Mouse (Mus musculus) lung, embryonic 15.5 days (tissue): Measurements from ENCODE around the gene Map3k7. TPM values are rescaled to one million over a fixed set of nuclear protein-coding genes. Genes with fewer than 3 reads are reported as not detected.
"Not testable (repeated sequence)": the region's sequence is repeated elsewhere in the genome, so short reads cannot be mapped to it uniquely, and the experiment has no call there.

Source experiments
- ATAC-seq: fragments of 200-750 bp; cut with Nextera tagmentation; 2 replicates; pipeline ENCODE4 v1.8.0; 2017; ENCODE audit warnings: moderate number of reproducible peaks, borderline replicate concordance; ENCODE audit not compliant: low FRiP score, low TSS enrichment; ENCODE audit errors: extremely low read depth
- H3K27ac ChIP-seq: fragments of 300-500 bp; sonication (generic); 2 replicates; pipeline ENCODE4 v1.5.1; 2015; ENCODE audit warnings: moderate library complexity, mild to moderate bottlenecking, inconsistent platforms
- H3K27me3 ChIP-seq: fragments of 300-500 bp; sonication (generic); 2 replicates; pipeline ENCODE4 v1.6.1; 2015; ENCODE audit warnings: inconsistent platforms
- H3K36me3 ChIP-seq: fragments of 300-500 bp; sonication (generic); 2 replicates; pipeline ENCODE4 v1.6.1; 2015; ENCODE audit warnings: inconsistent platforms
- H3K4me1 ChIP-seq: fragments of 300-500 bp; sonication (generic); 2 replicates; pipeline ENCODE4 v1.6.1; 2015; ENCODE audit warnings: inconsistent platforms
- H3K4me2 ChIP-seq: fragments of 300-500 bp; sonication (generic); 2 replicates; pipeline ENCODE4 v1.6.1; 2015; ENCODE audit warnings: inconsistent platforms, mild to moderate bottlenecking, moderate library complexity
- H3K4me3 ChIP-seq: fragments of 300-500 bp; sonication (generic); 2 replicates; pipeline ENCODE4 v1.5.1; 2015; ENCODE audit warnings: mild to moderate bottlenecking, inconsistent platforms
- H3K9ac ChIP-seq: fragments of 300-500 bp; sonication (generic); 2 replicates; pipeline ENCODE4 v1.6.1; 2015; ENCODE audit warnings: inconsistent platforms
- H3K9me3 ChIP-seq: fragments of 300-500 bp; sonication (generic); 2 replicates; pipeline ENCODE4 v1.6.1; 2016; ENCODE audit warnings: inconsistent platforms
- WGBS: fragments of 180-500 bp; shearing (Covaris S2); methylation state at CpG from one replicate; pipeline ENCODE4 v1.1.7; 2015; 5-methylcytosine and 5-hydroxymethylcytosine counted together
- polyA plus RNA-seq: library from polyadenylated mRNA; unstranded; fragments of >200 nt; fragmentation: Nextera tagmentation; extraction: Ambion mirVana; gene quantifications from 2 replicates; pipeline ENCODE4 v1.2.1, GENCODE M21; 2015

Gene Map3k7
- polyA plus RNA-seq, 1 experiment from 2014 or later, result 34.6 TPM

GRCm38 (mm10) chr4:32004773-32005591 lies 41.1 kb downstream of the Map3k7 start:
- no peak overlapping the region for H3K27ac ChIP-seq
- ATAC-seq, result no peak
- no peak overlapping the region for H3K9ac ChIP-seq
- H3K9me3 ChIP-seq, result no peaks in the 10 kb centered on the region
- no peak overlapping the region for H3K4me3 ChIP-seq
- 89% methylated on average over 6 of the region's 6 CpGs for WGBS
- peaks cover 25% of the 10 kb centered on the region; the same call in 1 of the 2 replicates for H3K36me3 ChIP-seq
- no peak overlapping the region for H3K4me2 ChIP-seq
- no peaks in the 10 kb centered on the region for H3K4me1 ChIP-seq
- H3K27me3 ChIP-seq, result no peaks in the 10 kb centered on the region

DNA sequence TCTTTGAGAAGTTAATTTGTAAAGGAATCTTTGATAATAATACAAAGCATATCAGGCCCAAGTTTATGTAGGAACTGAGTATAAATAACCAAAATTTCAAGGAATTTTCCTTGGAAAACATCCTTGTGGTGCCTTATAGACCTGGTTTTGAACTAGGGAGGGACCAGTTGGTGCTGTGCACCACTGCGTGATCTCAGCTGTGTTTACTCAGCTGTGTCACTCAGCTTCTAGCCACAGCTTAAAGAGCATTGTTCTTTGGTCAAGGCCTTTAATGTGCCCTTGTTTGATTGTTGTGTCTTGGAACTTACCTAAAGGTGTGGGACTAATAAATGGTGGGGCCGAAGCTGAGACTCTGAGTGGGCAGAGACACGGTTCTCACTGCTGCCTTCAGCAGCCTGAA lies 43.3 kb downstream of the Map3k7 start:
- H3K9ac ChIP-seq, result no peak overlapping the region
- H3K4me3 ChIP-seq, result no peak overlapping the region
- no peak overlapping the region for H3K27ac ChIP-seq
- H3K27me3 ChIP-seq, result no peaks in the 10 kb centered on the region
- no peaks in the 10 kb centered on the region for H3K4me1 ChIP-seq
- no peaks in the 10 kb centered on the region for H3K9me3 ChIP-seq
- no peak for ATAC-seq
- WGBS, result 37% methylated on average over 3 of the region's 3 CpGs
- no peak overlapping the region for H3K4me2 ChIP-seq
- peaks cover 32% of the 10 kb centered on the region for H3K36me3 ChIP-seq

- Histone ChIP-seq H3K9ac (no peak overlapping the region), H3K4me2 (no peak overlapping the region), H3K9me3 (no peaks in the 10 kb centered on the region), H3K4me1 (no peaks in the 10 kb centered on the region), H3K4me3 (no peak overlapping the region), H3K36me3 (peaks cover 39% of the 10 kb centered on the region), H3K27ac (no peak overlapping the region), H3K27me3 (no peaks in the 10 kb centered on the region)
- 83% methylated on average over 4 of the region's 4 CpGs for WGBS
- ATAC-seq, result no peak
Measured at GRCm38 (mm10) chr4:32008095-32008494, 44.2 kb downstream of the Map3k7 start.

GRCm38 (mm10) chr4:32010808-32011207 lies 46.9 kb downstream of the Map3k7 start:
- WGBS, result 82% methylated on average over 5 of the region's 5 CpGs
- ATAC-seq, result no peak
- H3K27ac ChIP-seq, result no peak overlapping the region
- H3K36me3 ChIP-seq, result peaks cover 56% of the 10 kb centered on the region
- H3K4me1 ChIP-seq, result no peaks in the 10 kb centered on the region
- no peak overlapping the region for H3K4me3 ChIP-seq
- no peak overlapping the region for H3K9ac ChIP-seq
- H3K27me3 ChIP-seq, result no peaks in the 10 kb centered on the region
- no peaks in the 10 kb centered on the region for H3K9me3 ChIP-seq
- no peak overlapping the region for H3K4me2 ChIP-seq

GRCm38 (mm10) chr4:32011218-32011973 lies 47.5 kb downstream of the Map3k7 start:
- H3K36me3 ChIP-seq, result peaks cover 60% of the 10 kb centered on the region

GRCm38 (mm10) chr4:32021131-32021530 lies 57.2 kb downstream of the Map3k7 start:
- Histone ChIP-seq H3K4me1 (no peaks in the 10 kb centered on the region), H3K36me3 (peaks cover 52% of the 10 kb centered on the region), H3K27ac (no peak overlapping the region), H3K27me3 (no peaks in the 10 kb centered on the region), H3K4me3 (no peak overlapping the region), H3K9ac (no peak overlapping the region), H3K4me2 (no peak overlapping the region), H3K9me3 (no peaks in the 10 kb centered on the region)
- ATAC-seq, result no peak
- WGBS, result 82% methylated on average over 3 of the region's 3 CpGs

More at GRCm38 (mm10) chr4:32011218-32011973, 47.5 kb downstream of the Map3k7 start:
- Histone ChIP-seq H3K4me3 (no peak overlapping the region), H3K27me3 (no peaks in the 10 kb centered on the region), H3K27ac (no peak overlapping the region), H3K9me3 (no peaks in the 10 kb centered on the region), H3K4me2 (no peak overlapping the region), H3K9ac (no peak overlapping the region), H3K4me1 (no peaks in the 10 kb centered on the region)
- ATAC-seq, result no peak
- WGBS, result 80% methylated on average over 6 of the region's 6 CpGs

GRCm38 (mm10) chr4:32022321-32022720 lies 58.4 kb downstream of the Map3k7 start:
- 94% methylated on average over 6 of the region's 6 CpGs for WGBS
- Histone ChIP-seq H3K4me2 (no peak overlapping the region), H3K4me3 (no peak overlapping the region), H3K9me3 (no peaks in the 10 kb centered on the region), H3K9ac (no peak overlapping the region), H3K4me1 (no peaks in the 10 kb centered on the region), H3K27ac (no peak overlapping the region), H3K36me3 (peaks cover 42% of the 10 kb centered on the region), H3K27me3 (no peaks in the 10 kb centered on the region)
- ATAC-seq, result no peak

- not testable (repeated sequence) for H3K27ac ChIP-seq, ATAC-seq
- WGBS, result 73% methylated on average over 2 of the region's 2 CpGs
Measured at GRCm38 (mm10) chr4:32024170-32024569, 60.3 kb downstream of the Map3k7 start.

GRCm38 (mm10) chr4:32025105-32025504 lies 61.2 kb downstream of the Map3k7 start:
- Histone ChIP-seq H3K4me1 (no peaks in the 10 kb centered on the region), H3K9ac (no peak overlapping the region), H3K27ac (no peak overlapping the region), H3K27me3 (no peaks in the 10 kb centered on the region), H3K4me2 (no peak overlapping the region), H3K36me3 (peaks cover 22% of the 10 kb centered on the region), H3K9me3 (no peaks in the 10 kb centered on the region), H3K4me3 (no peak overlapping the region)
- 63% methylated on average over 2 of the region's 2 CpGs for WGBS
- no peak for ATAC-seq

More at GRCm38 (mm10) chr4:32024170-32024569, 60.3 kb downstream of the Map3k7 start:
- H3K4me1 ChIP-seq, H3K9ac ChIP-seq, H3K27me3 ChIP-seq, H3K4me3 ChIP-seq, H3K4me2 ChIP-seq, H3K9me3 ChIP-seq: not testable (repeated sequence)
- H3K36me3 ChIP-seq, result peaks cover 30% of the 10 kb centered on the region

DNA sequence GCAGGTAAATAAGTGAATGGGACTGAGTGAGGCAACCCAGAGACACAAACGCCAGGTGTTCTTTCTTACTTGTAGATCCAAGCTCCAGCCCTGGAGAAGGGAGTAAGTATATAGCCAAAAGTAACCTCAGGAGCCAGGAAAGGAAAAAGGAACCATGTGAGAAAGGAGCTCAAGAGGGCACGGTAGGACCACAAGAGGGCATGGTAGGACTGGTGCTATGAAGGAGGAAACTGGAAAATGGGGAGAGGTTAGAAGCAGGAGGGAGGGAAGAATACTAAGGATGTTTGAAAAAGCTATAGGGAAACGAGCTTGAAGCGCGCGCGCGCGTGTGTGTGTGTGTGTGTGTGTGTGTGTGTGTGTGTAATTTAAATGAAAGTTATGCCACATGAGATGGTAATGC lies 63.2 kb downstream of the Map3k7 start:
- no peak overlapping the region for H3K27ac ChIP-seq
- H3K4me1 ChIP-seq, result no peaks in the 10 kb centered on the region
- H3K36me3 ChIP-seq, result peaks cover 8% of the 10 kb centered on the region; the same call in 1 of the 2 replicates
- H3K27me3 ChIP-seq, result no peaks in the 10 kb centered on the region
- ATAC-seq, result no peak
- H3K4me2 ChIP-seq, result no peak overlapping the region
- no peak overlapping the region for H3K9ac ChIP-seq
- no peak overlapping the region for H3K4me3 ChIP-seq
- H3K9me3 ChIP-seq, result no peaks in the 10 kb centered on the region
- WGBS, result 85% methylated on average over 9 of the region's 9 CpGs

DNA sequence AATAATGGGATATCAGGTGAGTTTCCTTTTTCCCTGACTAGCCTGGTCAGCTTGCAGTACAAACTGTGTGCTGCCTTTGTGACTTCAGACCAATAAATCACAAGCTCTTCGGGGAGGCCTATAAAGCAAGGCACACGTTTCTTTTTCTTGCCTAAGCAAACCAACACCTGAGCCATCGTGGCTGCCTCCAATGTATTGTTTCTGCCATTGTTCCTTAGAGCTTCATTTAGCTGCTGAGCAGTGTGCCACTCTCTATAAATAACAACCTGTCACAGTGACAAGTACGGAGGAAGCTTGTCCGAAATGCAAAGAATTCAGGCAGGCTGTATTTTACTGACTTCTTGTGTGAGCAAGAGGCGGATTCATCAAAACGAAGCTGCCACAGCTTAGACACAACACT lies 73.4 kb downstream of the Map3k7 start:
- Histone ChIP-seq H3K9ac (no peak overlapping the region), H3K36me3 (no peaks in the 10 kb centered on the region), H3K27ac (no peak overlapping the region), H3K4me3 (no peak overlapping the region), H3K9me3 (no peaks in the 10 kb centered on the region), H3K27me3 (no peaks in the 10 kb centered on the region), H3K4me2 (no peak overlapping the region), H3K4me1 (0 out of 2 replicates have a peak, but pooled peaks cover 6% of the 10 kb centered on the region)
- no peak for ATAC-seq
- WGBS, result 55% methylated on average over 7 of the region's 7 CpGs
